7 mouse cellular contexts compared by ENCODE assay signal in genomic region chr19:18671056-18671741, GRCm38 (mm10). TPM values are rescaled to one million over a fixed set of nuclear protein-coding genes. Genes with fewer than 3 reads are reported as not detected.
DNase-seq lines count a peak whose midpoint lies in the region; ATAC-seq and TF ChIP-seq lines count a peak whose summit lies in the region.

No protein-coding gene starts in this region.

- H3K4me2 ChIP-seq in forebrain, embryonic 15.5 days (replicated peaks) = peak overlapping the region; percentile 74
- H3K4me2 ChIP-seq in hindbrain, embryonic 15.5 days = peak overlapping the region; percentile 75

- TF ChIP-seq CTCF in left cerebral cortex, adult 2 months (IDR thresholded peaks at IDR 0.05) = no peak

- no peaks in the 10 kb centered on the region for H3K36me3 ChIP-seq in forebrain, embryonic 15.5 days
- H3K36me3 ChIP-seq in hindbrain, embryonic 15.5 days = no peaks in the 10 kb centered on the region

- peak overlapping the region; percentile 87 for H3K9ac ChIP-seq in forebrain, embryonic 15.5 days (replicated peaks)
- peak overlapping the region; percentile 91 for H3K9ac ChIP-seq in hindbrain, embryonic 15.5 days

- under 1% methylated on average over 63 of the region's 64 CpGs for WGBS in forebrain, embryonic 15.5 days
- under 1% methylated on average over 53 of the region's 64 CpGs for WGBS in hindbrain, embryonic 15.5 days

- peaks cover 23% of the 10 kb centered on the region for H3K4me1 ChIP-seq in forebrain, embryonic 15.5 days
- H3K4me1 ChIP-seq in hindbrain, embryonic 15.5 days (replicated peaks) = peaks cover 29% of the 10 kb centered on the region

- H3K4me3 ChIP-seq in forebrain, embryonic 15.5 days = peak overlapping the region; percentile 70
- H3K4me3 ChIP-seq in hindbrain, embryonic 15.5 days = peak overlapping the region; percentile 94
- H3K4me3 ChIP-seq in left cerebral cortex, adult 2 months = peak overlapping the region; percentile 88

- no peaks in the 10 kb centered on the region for H3K9me3 ChIP-seq in forebrain, embryonic 15.5 days
- no peaks in the 10 kb centered on the region for H3K9me3 ChIP-seq in hindbrain, embryonic 15.5 days

- H3K27ac ChIP-seq in forebrain, embryonic 15.5 days (replicated peaks) = peak overlapping the region; percentile 83
- H3K27ac ChIP-seq in hindbrain, embryonic 15.5 days (replicated peaks) = peak overlapping the region; percentile 85
- peak overlapping the region; percentile 25 for H3K27ac ChIP-seq in left cerebral cortex, adult 2 months

- no peaks in the 10 kb centered on the region for H3K27me3 ChIP-seq in forebrain, embryonic 15.5 days
- no peaks in the 10 kb centered on the region for H3K27me3 ChIP-seq in hindbrain, embryonic 15.5 days

- ATAC-seq in forebrain, embryonic 15.5 days (replicated peaks) = peak; percentile 9
- peak; percentile 1 for ATAC-seq in hindbrain, embryonic 15.5 days (ENCODE audit: low FRiP score, low read depth)
- ATAC-seq in megakaryocyte progenitor cell, adult 5-6 weeks (replicated peaks; ENCODE audit: poor library complexity) = peak; percentile 21

- DNase-seq in NIH3T3 (ENCODE audit: low read depth) = peak; percentile 64
- peak; percentile 52 for DNase-seq in cerebellum, adult 11 months
- peak; percentile 52 to 67 for DNase-seq in left cerebral cortex, adult 2 months (ENCODE audit: extremely low spot score in 1 of 2, low spot score in 2 of 2)
- DNase-seq in right cerebral cortex, postnatal 4 days = peak; percentile 48

- intact Hi-C loops in left cerebral cortex, adult 2 months (cut with DNase I) = loop anchor here (5.0 to 10.0 kb wide), 3 partner anchors 39 to 1276 kb away; partner anchors contain the start of genes D030056L22Rik, Nmrk1, Ostf1 and Rfk

RNA-seq across cellular contexts. Expression of gene Carnmt1, which starts 0.6 kb away (rescaled TPM):
- polyA plus RNA-seq in forebrain, embryonic 15.5 days (2015; fragmentation: Nextera tagmentation; extraction: Ambion mirVana) = 14.1 and 16.2 TPM in 2 replicates
- 15.2 and 19.3 TPM in 2 replicates for polyA plus RNA-seq in hindbrain, embryonic 15.5 days (2015; fragmentation: Nextera tagmentation; extraction: Ambion mirVana)
- 10 to 100 TPM; 12.6 to 12.9 TPM for total RNA-seq in left cerebral cortex, adult 2 months (2021)
- 34.2 and 38.6 TPM in 2 replicates for total RNA-seq in megakaryocyte progenitor cell, adult 5-6 weeks (2015)
- total RNA-seq in megakaryocyte progenitor cell, adult 5-6 weeks (2017) = 23.2 and 30.4 TPM in 2 replicates

RNA-seq across cellular contexts. Expression of gene Nmrk1, which starts 39.4 kb away (rescaled TPM):
- polyA plus RNA-seq in forebrain, embryonic 15.5 days (2015; fragmentation: Nextera tagmentation; extraction: Ambion mirVana) = 5.3 and 6.0 TPM in 2 replicates
- 9.3 and 10.0 TPM in 2 replicates for polyA plus RNA-seq in hindbrain, embryonic 15.5 days (2015; fragmentation: Nextera tagmentation; extraction: Ambion mirVana)
- total RNA-seq in left cerebral cortex, adult 2 months (2021) = 1 to 10 TPM; 4.9 to 5.4 TPM
- 10.1 TPM in 2 replicates for total RNA-seq in megakaryocyte progenitor cell, adult 5-6 weeks (2015)
- total RNA-seq in megakaryocyte progenitor cell, adult 5-6 weeks (2017) = 4.6 and 4.9 TPM in 2 replicates

RNA-seq across cellular contexts. Expression of gene Ostf1, which starts 39.6 kb away (rescaled TPM):
- polyA plus RNA-seq in forebrain, embryonic 15.5 days (2015; fragmentation: Nextera tagmentation; extraction: Ambion mirVana) = 28.5 and 28.8 TPM in 2 replicates
- 53.1 and 56.7 TPM in 2 replicates for polyA plus RNA-seq in hindbrain, embryonic 15.5 days (2015; fragmentation: Nextera tagmentation; extraction: Ambion mirVana)
- total RNA-seq in left cerebral cortex, adult 2 months (2021) = 10 to 100 TPM; 18.8 to 19.7 TPM
- total RNA-seq in megakaryocyte progenitor cell, adult 5-6 weeks (2015) = 159 and 171 TPM in 2 replicates
- total RNA-seq in megakaryocyte progenitor cell, adult 5-6 weeks (2017) = 183 and 192 TPM in 2 replicates

RNA-seq across cellular contexts. Expression of gene D030056L22Rik, which starts 41.8 kb away (rescaled TPM):
- 76.2 and 82.2 TPM in 2 replicates for polyA plus RNA-seq in forebrain, embryonic 15.5 days (2015; fragmentation: Nextera tagmentation; extraction: Ambion mirVana)
- 57.1 TPM in 2 replicates for polyA plus RNA-seq in hindbrain, embryonic 15.5 days (2015; fragmentation: Nextera tagmentation; extraction: Ambion mirVana)
- total RNA-seq in left cerebral cortex, adult 2 months (2021) = 10 to 100 TPM; 20.7 to 25.2 TPM
- 37.3 and 51.3 TPM in 2 replicates for total RNA-seq in megakaryocyte progenitor cell, adult 5-6 weeks (2015)
- total RNA-seq in megakaryocyte progenitor cell, adult 5-6 weeks (2017) = 22.7 and 25.5 TPM in 2 replicates

Comparison
In these comparisons a context has a peak if more than half of its experiments do, and no peak if none do; other contexts are left out.
1. Peak in every context shown above with its lines: DNase-seq, ATAC-seq, H3K4me3 ChIP-seq and H3K27ac ChIP-seq.
2. H3K27ac ChIP-seq: peak in every context shown above with its lines; median percentile 85 in hindbrain, embryonic 15.5 days; 83 in forebrain, embryonic 15.5 days; 25 in left cerebral cortex, adult 2 months.
3. RNA of gene Ostf1, which starts 39.6 kb away (total RNA-seq): 159 to 192 TPM in megakaryocyte progenitor cell, adult 5-6 weeks; 18.8 to 19.7 TPM in left cerebral cortex, adult 2 months; every median in the first group is over 4 times any median in the second.